Mouse (Mus musculus): ENCODE data around the gene Lgals3bp. TPM values are rescaled to one million over a fixed set of nuclear protein-coding genes. Genes with fewer than 3 reads are reported as not detected.

The Lgals3bp gene
- polyA plus RNA-seq, 1 experiment from 2014 or later = 39.0 TPM

DNA sequence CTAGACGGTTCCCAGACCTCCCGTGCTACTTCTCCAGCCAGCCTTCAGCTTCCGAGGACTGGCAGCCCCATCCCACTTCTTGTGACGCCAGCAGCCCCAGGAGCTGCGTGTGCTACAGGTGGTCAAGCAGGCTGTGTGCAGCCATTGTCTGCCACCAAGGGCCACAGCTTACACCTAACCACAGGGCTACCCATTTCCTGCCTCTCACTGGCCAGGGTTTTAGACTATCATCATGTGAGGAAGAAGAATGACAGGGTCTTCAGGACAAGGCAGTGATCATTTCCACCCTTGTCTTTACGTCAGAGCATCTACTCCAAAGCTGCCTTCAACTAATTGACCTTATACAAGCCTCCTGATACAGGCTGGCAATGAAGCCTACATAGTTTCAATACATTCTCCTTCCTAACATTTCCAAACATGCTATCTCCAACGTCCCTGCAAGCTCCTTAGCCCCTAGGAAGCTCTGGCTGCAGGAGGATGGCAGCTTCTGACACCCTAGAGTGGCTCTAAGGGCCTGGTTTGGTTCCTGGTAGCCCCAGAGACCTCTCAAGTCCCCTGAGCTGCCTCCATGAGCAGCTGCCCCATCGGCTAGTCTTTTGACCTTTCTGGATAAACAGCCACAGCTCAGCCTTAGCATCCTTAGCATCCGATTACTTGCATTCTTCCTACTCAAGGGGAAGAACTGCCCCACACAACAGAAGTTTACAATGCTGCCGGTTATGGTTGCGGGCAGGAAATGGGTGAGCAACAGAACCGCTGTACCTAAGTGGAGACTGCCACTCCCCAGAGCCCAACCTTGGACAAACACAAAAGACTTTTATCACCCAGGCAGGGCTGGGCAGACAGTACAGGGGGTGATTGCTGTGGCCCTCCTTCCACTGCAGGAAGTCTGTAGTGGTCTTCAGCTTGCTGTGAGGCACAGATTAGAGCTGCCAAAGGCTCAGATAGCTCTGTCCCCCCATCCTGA is 7.5 kb upstream of the Lgals3bp start:
- no peaks in the 10 kb centered on the region for H3K4me1 ChIP-seq (ENCODE audit: control insufficient read depth, insufficient read depth, low read length)
- peak; percentile 68; the same call in 1 of the 2 replicates for ATAC-seq (ENCODE audit: insufficient number of reproducible peaks, insufficient read depth, low FRiP score, low read depth)
- H3K36me3 ChIP-seq (ENCODE audit: control insufficient read depth, insufficient read depth, low read length) = peaks cover 24% of the 10 kb centered on the region
- WGBS = 66% methylated on average over 12 of the region's 12 CpGs
- no peaks in the 10 kb centered on the region for H3K27me3 ChIP-seq (ENCODE audit: control insufficient read depth, insufficient read depth, low read length)
- no peak overlapping the region for H3K4me3 ChIP-seq (ENCODE audit: low read depth, low read length)
- no peak overlapping the region for H3K4me2 ChIP-seq (replicated peaks; ENCODE audit: low read depth, low read length)
- no peaks in the 10 kb centered on the region for H3K9me3 ChIP-seq (ENCODE audit: control insufficient read depth, low read depth, low read length)
- no peak overlapping the region for H3K9ac ChIP-seq (replicated peaks; ENCODE audit: low read depth, low read length)
- peak overlapping the region; percentile 72; the same call in 1 of the 2 replicates for H3K27ac ChIP-seq (ENCODE audit: low read length)

DNA sequence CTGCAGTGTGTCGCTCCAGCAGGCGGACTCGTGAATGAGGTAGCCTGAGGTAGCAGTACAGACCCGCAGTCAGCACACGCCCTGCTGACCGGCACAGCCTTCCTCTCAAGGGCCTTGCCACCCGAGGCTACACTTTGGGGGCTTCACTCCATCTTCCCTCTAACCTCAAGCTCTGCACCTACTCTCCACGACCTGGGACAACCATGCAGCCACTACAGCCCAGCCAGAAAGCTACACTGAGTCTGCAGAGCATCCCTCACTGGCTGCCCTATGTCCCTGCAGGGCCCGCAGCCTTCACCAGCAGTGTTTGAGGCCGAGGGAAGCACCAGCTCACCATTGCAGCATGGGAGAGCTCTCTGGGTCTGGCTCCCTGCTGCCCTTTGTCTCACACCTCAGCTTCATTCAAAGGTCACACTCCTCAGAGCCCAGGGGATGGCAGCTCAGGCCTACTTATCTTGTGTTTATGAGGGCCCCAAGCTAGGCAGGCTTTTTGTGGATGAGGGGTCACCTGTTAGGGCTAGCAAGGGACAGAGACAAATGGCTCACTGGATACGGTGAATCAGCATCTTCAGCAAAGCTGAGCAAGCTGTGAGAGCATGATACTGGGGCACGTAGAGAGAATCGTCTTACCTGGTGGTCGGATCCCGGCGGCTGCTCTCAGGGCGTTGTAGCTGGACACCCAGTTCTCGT is 6.3 kb upstream of the Lgals3bp start:
- no peak overlapping the region for H3K4me2 ChIP-seq (replicated peaks; ENCODE audit: low read depth, low read length)
- H3K36me3 ChIP-seq (ENCODE audit: control insufficient read depth, insufficient read depth, low read length) = peaks cover 18% of the 10 kb centered on the region
- H3K4me1 ChIP-seq (ENCODE audit: control insufficient read depth, insufficient read depth, low read length) = no peaks in the 10 kb centered on the region
- H3K9ac ChIP-seq (replicated peaks; ENCODE audit: low read depth, low read length) = no peak overlapping the region
- no peaks in the 10 kb centered on the region for H3K27me3 ChIP-seq (ENCODE audit: control insufficient read depth, insufficient read depth, low read length)
- no peaks in the 10 kb centered on the region for H3K9me3 ChIP-seq (ENCODE audit: control insufficient read depth, low read depth, low read length)
- 60% methylated on average over 18 of the region's 18 CpGs for WGBS
- no peak overlapping the region for H3K27ac ChIP-seq (ENCODE audit: low read length)
- H3K4me3 ChIP-seq (ENCODE audit: low read depth, low read length) = no peak overlapping the region
- no peak for ATAC-seq (ENCODE audit: insufficient number of reproducible peaks, insufficient read depth, low FRiP score, low read depth)

DNA sequence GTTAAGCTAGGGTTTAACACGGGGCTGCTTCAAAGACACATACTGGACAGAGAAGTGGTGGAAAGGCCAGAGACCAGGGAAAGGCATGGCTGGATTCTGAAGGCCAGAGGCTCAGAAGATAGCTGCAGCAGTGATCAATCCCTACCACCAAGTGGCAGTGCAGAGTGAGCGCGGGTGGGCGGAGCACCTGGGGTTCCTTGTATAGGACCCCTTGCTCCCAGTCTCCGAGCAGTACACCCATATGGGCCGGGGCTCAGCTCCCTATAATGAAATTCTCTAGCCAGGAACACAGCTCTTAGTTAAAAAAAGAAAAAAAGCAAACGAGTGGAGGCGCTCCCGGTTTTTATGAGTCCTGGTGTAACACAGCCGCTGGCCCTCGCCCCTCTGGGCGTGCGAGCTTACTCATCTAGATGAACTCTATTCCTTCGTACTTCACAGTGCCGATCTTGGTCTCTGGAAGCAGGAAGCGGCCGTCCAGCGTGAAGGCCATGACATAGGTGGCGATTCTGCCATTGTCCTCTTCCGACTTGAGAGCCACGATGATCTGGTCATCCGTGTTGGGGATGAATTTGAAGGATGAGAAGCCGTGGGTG is 5.5 kb upstream of the Lgals3bp start:
- ATAC-seq (ENCODE audit: insufficient number of reproducible peaks, insufficient read depth, low FRiP score, low read depth) = no peak
- H3K4me3 ChIP-seq (ENCODE audit: low read depth, low read length) = no peak overlapping the region
- H3K9me3 ChIP-seq (ENCODE audit: control insufficient read depth, low read depth, low read length) = no peaks in the 10 kb centered on the region
- H3K27ac ChIP-seq (ENCODE audit: low read length) = no peak overlapping the region
- H3K36me3 ChIP-seq (ENCODE audit: control insufficient read depth, insufficient read depth, low read length) = peaks cover 18% of the 10 kb centered on the region
- H3K4me1 ChIP-seq (ENCODE audit: control insufficient read depth, insufficient read depth, low read length) = no peaks in the 10 kb centered on the region
- no peak overlapping the region for H3K4me2 ChIP-seq (replicated peaks; ENCODE audit: low read depth, low read length)
- H3K9ac ChIP-seq (replicated peaks; ENCODE audit: low read depth, low read length) = no peak overlapping the region
- H3K27me3 ChIP-seq (ENCODE audit: control insufficient read depth, insufficient read depth, low read length) = no peaks in the 10 kb centered on the region
- 76% methylated on average over 23 of the region's 23 CpGs for WGBS

DNA sequence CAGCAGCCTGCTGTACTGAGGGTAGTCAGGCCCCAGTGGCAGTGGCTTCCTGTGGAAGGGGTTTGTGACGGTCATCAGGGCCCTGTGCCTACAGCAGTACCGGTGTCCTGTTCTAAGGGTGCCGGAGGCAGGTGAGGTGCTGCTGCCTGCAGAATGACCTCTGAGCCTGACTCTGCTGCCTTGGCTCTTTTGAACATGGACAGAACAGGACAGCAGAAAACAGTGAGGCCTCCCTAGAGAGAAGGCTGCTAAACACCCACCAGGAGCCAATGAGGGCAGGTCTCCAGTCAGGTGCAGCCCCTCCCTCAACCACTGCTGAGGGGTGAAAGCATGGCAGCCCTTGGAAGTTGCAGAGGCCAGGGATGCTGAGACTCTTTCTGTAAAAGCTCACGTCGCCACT is 4.6 kb upstream of the Lgals3bp start:
- Histone ChIP-seq H3K36me3 (ENCODE audit: control insufficient read depth, insufficient read depth, low read length) (peaks cover 18% of the 10 kb centered on the region), H3K4me3 (ENCODE audit: low read depth, low read length) (no peak overlapping the region), H3K4me2 (replicated peaks; ENCODE audit: low read depth, low read length) (no peak overlapping the region), H3K27me3 (ENCODE audit: control insufficient read depth, insufficient read depth, low read length) (no peaks in the 10 kb centered on the region), H3K9me3 (ENCODE audit: control insufficient read depth, low read depth, low read length) (no peaks in the 10 kb centered on the region), H3K9ac (replicated peaks; ENCODE audit: low read depth, low read length) (no peak overlapping the region), H3K4me1 (ENCODE audit: control insufficient read depth, insufficient read depth, low read length) (peaks cover 7% of the 10 kb centered on the region), H3K27ac (ENCODE audit: low read length) (peak overlapping the region; percentile 15; the same call in 1 of the 2 replicates)
- 89% methylated on average over 5 of the region's 5 CpGs for WGBS
- no peak for ATAC-seq (ENCODE audit: insufficient number of reproducible peaks, insufficient read depth, low FRiP score, low read depth)

DNA sequence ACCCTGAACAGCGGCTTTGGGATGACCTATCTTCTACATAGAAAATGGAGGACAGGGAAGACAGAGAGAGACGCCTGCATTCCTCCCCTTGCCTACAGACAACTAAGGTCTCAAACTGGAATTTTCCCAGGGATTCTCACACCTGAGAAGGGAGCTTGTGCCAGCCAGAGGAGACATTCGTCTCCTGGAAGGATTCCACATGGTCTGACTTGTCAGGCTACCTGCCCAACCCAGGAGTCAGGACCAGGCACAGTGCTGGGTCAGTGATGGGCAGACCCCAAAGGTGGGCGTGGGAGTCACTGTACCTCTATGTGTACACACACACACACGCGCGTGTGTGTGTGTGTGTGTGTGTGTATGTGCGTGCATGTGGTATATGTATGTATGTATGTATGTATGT is 3.4 kb upstream of the Lgals3bp start:
- no peaks in the 10 kb centered on the region for H3K9me3 ChIP-seq (ENCODE audit: control insufficient read depth, low read depth, low read length)
- peaks cover 19% of the 10 kb centered on the region for H3K4me1 ChIP-seq (ENCODE audit: control insufficient read depth, insufficient read depth, low read length)
- peaks cover 10% of the 10 kb centered on the region for H3K36me3 ChIP-seq (ENCODE audit: control insufficient read depth, insufficient read depth, low read length)
- ATAC-seq (ENCODE audit: insufficient number of reproducible peaks, insufficient read depth, low FRiP score, low read depth) = no peak
- no peak overlapping the region for H3K9ac ChIP-seq (replicated peaks; ENCODE audit: low read depth, low read length)
- WGBS = 91% methylated on average over 8 of the region's 8 CpGs
- no peak overlapping the region; the same call in 1 of the 2 replicates for H3K27ac ChIP-seq (ENCODE audit: low read length)
- H3K4me2 ChIP-seq (replicated peaks; ENCODE audit: low read depth, low read length) = no peak overlapping the region
- H3K27me3 ChIP-seq (ENCODE audit: control insufficient read depth, insufficient read depth, low read length) = no peaks in the 10 kb centered on the region
- H3K4me3 ChIP-seq (ENCODE audit: low read depth, low read length) = no peak overlapping the region

DNA sequence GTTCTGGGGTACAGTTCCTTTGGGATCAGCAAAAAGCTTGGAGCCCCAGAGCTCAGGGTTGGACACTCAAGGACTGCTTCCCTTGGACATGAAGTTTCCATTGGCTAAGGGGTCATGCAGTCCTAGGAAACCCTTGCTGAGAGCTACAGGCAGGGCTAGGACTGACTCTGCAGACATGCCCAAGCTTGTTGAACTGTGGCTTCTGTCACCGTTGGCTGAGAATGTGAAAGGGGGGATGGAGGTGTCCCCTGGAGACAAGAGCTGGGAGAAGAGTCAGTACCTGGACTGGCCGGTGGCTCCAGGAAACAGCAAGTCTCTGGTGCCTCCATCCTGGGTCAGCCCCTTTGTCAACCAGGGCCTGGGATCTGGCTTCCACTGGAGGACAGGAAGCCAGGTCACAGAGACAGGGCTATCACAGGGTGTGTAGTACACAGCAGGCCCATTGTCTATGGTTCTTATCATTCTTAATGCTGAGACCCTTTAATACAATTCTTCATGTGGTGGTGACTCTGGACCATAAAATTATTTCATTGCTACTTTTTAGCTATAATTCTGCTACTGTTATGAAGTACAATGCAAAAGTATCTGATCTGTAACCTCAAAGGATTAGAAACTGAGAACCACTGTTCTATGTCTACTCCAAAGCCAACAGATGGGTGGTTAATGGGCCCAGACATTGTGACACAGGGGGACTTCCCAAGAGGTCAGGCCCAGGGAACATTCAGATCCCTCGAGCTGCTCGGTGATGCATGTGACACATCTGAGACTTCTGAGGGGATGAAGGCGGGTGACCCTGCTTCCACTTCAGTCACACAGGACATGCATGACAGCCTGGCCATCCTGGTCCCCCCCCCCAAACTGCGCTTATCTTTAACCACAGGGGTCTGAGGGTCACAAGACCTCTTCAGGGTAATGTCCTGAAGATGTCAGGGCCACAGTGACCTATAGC is 2.3 kb upstream of the Lgals3bp start:
- Histone ChIP-seq H3K9ac (replicated peaks; ENCODE audit: low read depth, low read length) (no peak overlapping the region), H3K4me1 (ENCODE audit: control insufficient read depth, insufficient read depth, low read length) (peaks cover 28% of the 10 kb centered on the region), H3K4me2 (replicated peaks; ENCODE audit: low read depth, low read length) (no peak overlapping the region), H3K4me3 (ENCODE audit: low read depth, low read length) (no peak overlapping the region), H3K27ac (ENCODE audit: low read length) (no peak overlapping the region), H3K36me3 (ENCODE audit: control insufficient read depth, insufficient read depth, low read length) (peaks cover 6% of the 10 kb centered on the region; the same call in 1 of the 2 replicates), H3K27me3 (ENCODE audit: control insufficient read depth, insufficient read depth, low read length) (no peaks in the 10 kb centered on the region), H3K9me3 (ENCODE audit: control insufficient read depth, low read depth, low read length) (no peaks in the 10 kb centered on the region)
- WGBS = 83% methylated on average over 6 of the region's 6 CpGs
- no peak for ATAC-seq (ENCODE audit: insufficient number of reproducible peaks, insufficient read depth, low FRiP score, low read depth)

DNA sequence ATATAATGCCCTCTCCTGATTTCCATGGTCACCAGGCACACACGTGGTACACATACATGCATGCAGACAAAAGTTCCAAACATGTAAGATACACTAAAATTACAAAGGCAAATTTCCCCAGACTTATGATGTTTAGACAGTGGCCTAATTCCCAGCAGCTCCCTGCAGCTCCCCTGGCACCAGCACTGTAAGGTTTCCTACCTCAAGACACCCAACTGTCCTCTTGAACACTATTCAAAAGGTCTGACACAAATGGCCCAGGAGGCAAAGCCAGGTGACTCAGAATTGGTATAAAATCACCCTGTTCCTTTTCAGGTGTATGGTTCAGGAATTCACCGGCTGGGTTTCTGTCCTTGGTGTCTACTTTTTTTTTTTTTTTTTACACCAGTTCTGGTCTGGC is 1.3 kb upstream of the Lgals3bp start:
- no peak overlapping the region for H3K27ac ChIP-seq (ENCODE audit: low read length)
- H3K4me1 ChIP-seq (ENCODE audit: control insufficient read depth, insufficient read depth, low read length) = peaks cover 28% of the 10 kb centered on the region
- ATAC-seq (ENCODE audit: insufficient number of reproducible peaks, insufficient read depth, low FRiP score, low read depth) = no peak
- WGBS = 88% methylated on average over 2 of the region's 2 CpGs
- H3K27me3 ChIP-seq (ENCODE audit: control insufficient read depth, insufficient read depth, low read length) = no peaks in the 10 kb centered on the region
- no peak overlapping the region for H3K4me2 ChIP-seq (replicated peaks; ENCODE audit: low read depth, low read length)
- peaks cover 4% of the 10 kb centered on the region; the same call in 1 of the 2 replicates for H3K36me3 ChIP-seq (ENCODE audit: control insufficient read depth, insufficient read depth, low read length)
- no peak overlapping the region for H3K9ac ChIP-seq (replicated peaks; ENCODE audit: low read depth, low read length)
- H3K4me3 ChIP-seq (ENCODE audit: low read depth, low read length) = no peak overlapping the region
- H3K9me3 ChIP-seq (ENCODE audit: control insufficient read depth, low read depth, low read length) = no peaks in the 10 kb centered on the region

All from stomach, embryonic 14.5 days (tissue).